Mouse (Mus musculus) heart, postnatal 0 days (tissue): ENCODE results near the gene Zcchc17.

Experiments
- CTCF ChIP-seq: IDR thresholded peaks from 2 replicates; pipeline ENCODE4 v1.5.1; 2016; ENCODE audit warnings: antibody characterized with exemption, control low read depth, low read depth
- EP300 ChIP-seq: IDR thresholded peaks from 2 replicates; pipeline ENCODE4 v1.6.1; 2016; ENCODE audit warnings: antibody characterized with exemption, low read depth

DNA sequence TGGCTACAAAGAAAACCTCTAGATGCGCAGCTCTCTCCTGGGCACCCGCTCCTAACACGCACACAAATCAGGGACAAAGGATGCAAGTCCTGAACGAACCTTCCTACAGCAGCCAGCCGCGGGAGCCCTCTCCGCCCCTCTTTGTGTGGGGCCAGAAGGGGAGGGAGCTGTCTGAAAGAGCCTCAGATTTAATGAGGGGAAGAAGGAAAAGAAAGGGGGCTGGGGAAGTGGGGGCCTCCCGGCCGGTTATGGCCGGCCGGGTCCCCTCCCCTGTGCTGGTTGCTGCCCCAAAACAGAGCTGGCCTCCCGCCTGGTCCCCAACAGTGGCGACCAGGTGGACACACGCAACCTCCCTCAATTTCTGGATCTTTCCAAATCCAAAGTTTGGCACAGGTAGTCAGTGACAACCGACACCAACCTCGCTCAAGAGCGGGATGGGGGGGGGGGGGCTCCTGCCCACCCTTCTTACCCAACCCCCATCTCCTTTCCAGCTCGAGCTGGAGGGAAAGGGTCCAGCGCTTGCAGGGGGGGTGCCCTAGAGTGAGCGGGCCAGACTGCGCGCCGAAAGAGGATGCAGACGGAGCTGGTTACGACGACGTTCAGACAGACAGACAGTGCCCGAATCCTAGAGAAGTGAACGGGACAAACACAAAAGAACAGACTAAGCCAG lies 85.3 kb downstream of the Zcchc17 start:
- TF ChIP-seq EP300, result no peak
- no peak for TF ChIP-seq CTCF
